Mouse (Mus musculus): ENCODE measurements at regions not wholly inside any gene's neighbourhood (a gene's known extent, or its start where the extent isn't known, plus 50 kb on each side); places are given as distances from the start of the nearest gene placed in this dataset.

DNA sequence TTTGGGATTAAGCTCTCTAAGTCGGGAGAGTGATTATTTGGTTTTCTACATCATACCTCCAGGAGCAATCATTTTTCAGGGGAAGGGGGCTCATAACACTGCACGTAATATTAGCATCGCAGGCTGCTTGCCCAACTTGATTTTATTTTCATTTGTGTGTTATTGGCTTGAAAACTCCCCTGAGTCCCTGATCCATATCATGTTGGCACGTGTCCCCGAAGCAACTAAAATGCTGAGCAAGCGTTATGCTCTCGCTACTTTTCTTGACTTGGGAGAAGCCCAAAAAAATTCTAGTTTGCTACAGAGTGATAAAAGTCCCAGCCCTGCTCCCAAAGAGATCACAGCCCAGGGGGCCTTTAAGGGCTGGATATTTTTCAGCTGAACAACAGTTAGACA, 170.7 kb upstream of the Habp2 start:
- Histone ChIP-seq H3K9ac (no peak overlapping the region), H3K4me2 (no peak overlapping the region), H3K27me3 (replicated peaks) (no peaks in the 10 kb centered on the region), H3K36me3 (no peaks in the 10 kb centered on the region), H3K9me3 (replicated peaks) (0 out of 2 replicates have a peak, but pooled peaks cover 3% of the 10 kb centered on the region), H3K4me1 (no peaks in the 10 kb centered on the region), H3K27ac (no peak overlapping the region), H3K4me3 (no peak overlapping the region)
- no peak for ATAC-seq
- WGBS (ENCODE audit: insufficient replicate concordance) = 73% methylated on average over 7 of the region's 7 CpGs

DNA sequence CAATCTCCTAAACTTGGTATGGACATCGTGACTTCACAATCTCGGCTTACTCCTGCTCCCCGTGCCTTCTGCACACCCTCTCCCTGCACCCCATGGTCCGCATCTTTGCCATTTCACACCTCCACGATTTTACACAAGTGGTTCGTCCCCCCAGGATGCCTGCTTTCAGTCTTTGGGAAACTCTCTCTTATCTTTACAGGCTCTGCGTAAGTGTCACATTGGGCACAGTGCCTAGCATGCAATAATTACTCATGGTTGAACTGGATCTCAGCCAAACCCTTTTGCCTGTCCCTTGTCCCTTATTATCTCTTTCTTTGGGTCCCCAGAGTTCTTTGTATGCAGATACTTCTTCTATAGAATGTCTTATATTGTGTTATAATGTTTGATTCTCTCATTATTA, 166.2 kb upstream of the Habp2 start:
- Histone ChIP-seq H3K27ac (no peak overlapping the region), H3K9ac (no peak overlapping the region), H3K4me1 (no peaks in the 10 kb centered on the region), H3K27me3 (replicated peaks) (no peaks in the 10 kb centered on the region), H3K4me3 (no peak overlapping the region), H3K9me3 (replicated peaks) (0 out of 2 replicates have a peak, but pooled peaks cover 7% of the 10 kb centered on the region), H3K36me3 (no peaks in the 10 kb centered on the region), H3K4me2 (no peak overlapping the region)
- no peak for ATAC-seq
- WGBS (ENCODE audit: insufficient replicate concordance) = 69% methylated on average over 7 of the region's 7 CpGs

DNA sequence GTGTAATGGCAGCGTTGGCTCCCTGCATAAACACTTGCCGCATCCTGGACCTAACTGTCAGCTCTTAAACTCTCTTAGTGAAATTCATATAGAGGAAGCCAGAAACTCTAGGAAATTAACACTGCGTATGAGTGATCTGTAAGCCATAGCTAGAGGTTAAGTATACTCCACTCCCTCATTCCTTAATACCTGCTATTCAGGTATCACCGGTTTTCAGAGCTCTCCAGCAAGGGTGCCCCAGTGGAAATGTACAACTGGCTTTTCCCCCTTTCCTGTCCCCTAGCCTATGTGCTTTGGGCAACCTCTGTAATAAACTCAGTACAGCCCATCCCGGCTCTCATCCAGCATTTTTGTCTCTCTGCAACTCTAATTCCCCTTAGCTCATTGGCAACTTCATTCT, 164.8 kb upstream of the Habp2 start:
- ATAC-seq = no peak
- WGBS (ENCODE audit: insufficient replicate concordance) = 77% methylated on average over 5 of the region's 5 CpGs
- H3K9ac ChIP-seq = no peak overlapping the region
- H3K27ac ChIP-seq = no peak overlapping the region
- no peaks in the 10 kb centered on the region for H3K36me3 ChIP-seq
- H3K4me3 ChIP-seq = no peak overlapping the region
- H3K4me1 ChIP-seq = no peaks in the 10 kb centered on the region
- H3K4me2 ChIP-seq = no peak overlapping the region
- H3K27me3 ChIP-seq (replicated peaks) = no peaks in the 10 kb centered on the region
- H3K9me3 ChIP-seq (replicated peaks) = 0 out of 2 replicates have a peak, but pooled peaks cover 7% of the 10 kb centered on the region

DNA sequence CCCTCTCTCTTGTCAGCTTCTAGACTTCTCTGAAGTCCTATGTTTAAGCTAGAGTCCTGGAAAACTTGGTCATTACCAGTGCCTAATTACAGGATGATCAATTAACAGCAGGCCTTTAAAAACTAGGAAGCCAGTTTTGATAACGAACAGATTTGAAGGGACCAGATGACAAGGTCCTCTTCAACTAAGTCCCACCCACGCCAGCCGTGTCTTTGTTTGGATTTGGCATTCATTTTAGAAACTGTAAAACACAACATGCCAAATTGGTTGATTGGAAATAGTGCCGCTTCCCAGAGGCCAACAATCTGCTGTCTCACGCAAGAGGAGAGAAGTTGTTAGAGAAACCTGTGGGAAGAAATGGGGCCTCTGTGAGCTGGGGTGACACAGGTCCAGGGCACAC, 155.4 kb upstream of the Habp2 start:
- 62% methylated on average over 5 of the region's 5 CpGs for WGBS (ENCODE audit: insufficient replicate concordance)
- H3K27ac ChIP-seq = no peak overlapping the region
- no peak overlapping the region for H3K9ac ChIP-seq
- peaks cover 37% of the 10 kb centered on the region for H3K27me3 ChIP-seq (replicated peaks)
- no peaks in the 10 kb centered on the region for H3K9me3 ChIP-seq (replicated peaks)
- no peaks in the 10 kb centered on the region for H3K36me3 ChIP-seq
- no peak overlapping the region for H3K4me3 ChIP-seq
- H3K4me1 ChIP-seq = no peaks in the 10 kb centered on the region
- no peak overlapping the region for H3K4me2 ChIP-seq
- ATAC-seq = no peak

DNA sequence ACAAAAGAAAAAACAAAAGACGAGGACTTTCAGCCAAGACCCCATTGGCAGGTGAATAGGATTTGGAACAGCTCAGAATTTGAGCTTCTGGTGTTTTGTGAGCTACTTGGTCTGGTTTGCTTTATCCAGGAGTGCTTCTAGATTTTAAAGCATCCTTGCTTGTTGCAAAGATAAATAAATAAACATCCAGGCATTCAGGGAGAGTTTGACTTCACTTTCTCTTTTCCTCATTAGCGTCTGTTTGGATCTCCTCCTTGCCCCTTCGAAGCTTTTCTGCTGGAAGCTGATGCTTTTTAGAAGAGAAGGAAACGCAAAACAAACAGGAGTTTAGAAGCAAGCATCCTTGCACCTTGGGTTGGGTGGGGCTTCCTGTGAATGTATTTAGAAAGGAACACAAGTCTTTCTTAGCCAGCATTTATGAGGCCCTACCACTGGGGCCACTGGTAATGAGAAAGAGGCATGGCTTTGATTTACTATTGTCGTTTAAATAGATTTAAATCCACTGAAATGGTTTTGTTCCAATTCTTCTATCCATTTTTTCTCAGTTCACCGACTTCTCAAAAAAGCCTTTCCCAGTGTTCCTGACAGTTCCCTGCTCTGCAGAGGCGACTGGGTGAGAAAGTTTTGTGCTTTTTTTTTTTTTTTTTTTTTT, 153.9 kb upstream of the Habp2 start:
- H3K4me2 ChIP-seq = no peak overlapping the region
- H3K27me3 ChIP-seq (replicated peaks) = peaks cover 37% of the 10 kb centered on the region
- no peaks in the 10 kb centered on the region for H3K36me3 ChIP-seq
- H3K9me3 ChIP-seq (replicated peaks) = no peaks in the 10 kb centered on the region
- no peak overlapping the region for H3K27ac ChIP-seq
- WGBS (ENCODE audit: insufficient replicate concordance) = 30% methylated on average over 7 of the region's 7 CpGs
- no peaks in the 10 kb centered on the region for H3K4me1 ChIP-seq
- H3K9ac ChIP-seq = no peak overlapping the region
- ATAC-seq = no peak
- H3K4me3 ChIP-seq = no peak overlapping the region

DNA sequence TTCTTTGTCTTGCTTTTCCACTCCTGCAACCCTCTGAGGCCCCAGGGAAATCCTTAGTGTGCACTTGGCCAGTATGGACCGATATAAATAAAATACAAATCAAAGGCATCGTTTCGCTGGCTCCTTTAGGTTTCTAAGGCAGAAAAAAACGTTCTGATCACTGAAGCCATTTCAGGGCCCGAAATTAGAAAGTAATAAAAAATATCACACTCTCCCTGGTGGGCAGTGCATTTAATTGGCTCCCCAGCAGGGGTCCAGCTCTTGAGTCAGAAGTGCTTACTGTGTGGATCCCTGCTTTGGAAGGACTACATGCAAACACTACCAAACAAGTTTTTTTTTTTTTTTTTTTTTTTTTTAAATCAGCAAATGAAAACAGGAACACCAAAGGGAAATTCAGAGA, 153.4 kb upstream of the Habp2 start:
- no peak for ATAC-seq
- Histone ChIP-seq H3K4me2 (no peak overlapping the region), H3K27ac (no peak overlapping the region), H3K9ac (no peak overlapping the region), H3K4me3 (no peak overlapping the region), H3K4me1 (no peaks in the 10 kb centered on the region), H3K36me3 (no peaks in the 10 kb centered on the region), H3K27me3 (replicated peaks) (peaks cover 37% of the 10 kb centered on the region), H3K9me3 (replicated peaks) (no peaks in the 10 kb centered on the region)
- WGBS (ENCODE audit: insufficient replicate concordance) = 33% methylated on average over 5 of the region's 5 CpGs

DNA sequence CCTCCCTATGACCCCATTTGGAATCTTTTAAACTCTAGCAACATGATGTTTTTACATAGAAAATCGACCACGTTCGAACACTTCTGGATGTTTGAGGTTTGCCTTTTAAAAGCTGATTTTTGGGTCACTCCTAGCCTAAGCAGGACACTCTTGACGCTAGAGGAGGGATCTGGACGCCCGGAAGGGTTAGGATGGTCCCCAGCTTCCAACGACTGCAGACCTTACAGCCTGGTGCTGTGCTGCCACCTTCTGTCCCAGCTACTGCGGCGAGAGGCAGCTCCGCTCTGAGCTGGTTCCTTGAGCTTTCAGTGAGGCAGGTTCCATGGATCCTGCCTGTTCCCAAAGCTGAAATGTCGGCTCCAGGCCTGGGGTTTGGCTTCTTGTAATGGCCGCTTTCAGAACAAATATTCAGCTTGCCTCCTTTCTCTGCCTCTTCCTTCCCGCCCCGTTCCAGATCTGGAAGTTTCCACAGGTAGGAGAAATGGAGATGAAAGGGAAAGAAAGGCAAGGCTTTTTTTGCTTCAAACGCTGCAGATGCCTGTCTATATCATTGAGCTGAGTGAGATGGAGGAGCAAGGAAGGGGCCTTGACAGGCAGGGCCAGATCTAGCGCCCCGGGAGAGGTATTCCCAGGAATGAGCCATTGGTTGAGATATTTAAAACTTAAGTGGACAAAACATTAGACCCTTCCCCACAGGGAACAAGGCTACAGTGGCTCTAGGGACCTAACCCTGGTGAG, 152.7 kb upstream of the Habp2 start:
- Histone ChIP-seq H3K36me3 (no peaks in the 10 kb centered on the region), H3K9me3 (replicated peaks) (no peaks in the 10 kb centered on the region), H3K4me3 (no peak overlapping the region), H3K4me2 (no peak overlapping the region), H3K9ac (no peak overlapping the region), H3K27me3 (replicated peaks) (peaks cover 37% of the 10 kb centered on the region), H3K4me1 (no peaks in the 10 kb centered on the region), H3K27ac (no peak overlapping the region)
- WGBS (ENCODE audit: insufficient replicate concordance) = 19% methylated on average over 17 of the region's 17 CpGs
- ATAC-seq = no peak; the same call in 1 of the 2 replicates

DNA sequence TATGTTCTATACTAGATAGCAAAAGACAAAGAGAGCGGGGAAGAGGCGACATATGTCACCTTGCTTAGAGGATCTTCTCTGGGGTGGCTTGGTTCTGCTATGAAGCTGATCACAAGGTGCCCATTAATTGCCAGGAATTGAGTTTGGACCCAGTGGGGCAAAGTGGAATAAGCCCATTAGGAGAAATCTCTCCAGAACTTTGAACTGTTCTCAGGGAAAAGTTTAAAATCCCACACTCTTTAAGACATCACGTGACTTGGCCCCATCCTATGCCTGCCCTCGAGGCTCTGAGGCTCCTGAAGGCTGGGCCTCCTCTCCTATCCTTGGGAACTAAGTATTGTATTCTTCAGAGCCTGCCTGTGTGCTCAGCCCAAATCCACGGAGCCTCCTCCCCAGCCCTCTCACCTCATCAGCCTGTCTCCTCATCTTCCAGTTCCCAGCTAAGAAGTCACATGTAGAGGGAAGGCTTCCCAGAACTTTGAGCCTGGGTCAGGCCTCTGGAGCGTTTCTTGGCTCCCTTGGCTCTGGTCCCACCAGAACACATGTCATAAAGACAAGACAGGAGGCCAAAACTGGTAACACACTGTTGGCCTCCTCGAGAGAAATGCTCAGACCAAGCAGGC, 151.5 kb upstream of the Habp2 start:
- 54% methylated on average over 7 of the region's 7 CpGs for WGBS (ENCODE audit: insufficient replicate concordance)
- H3K36me3 ChIP-seq = no peaks in the 10 kb centered on the region
- 0 out of 2 replicates have a peak, but pooled peaks cover 3% of the 10 kb centered on the region for H3K9me3 ChIP-seq (replicated peaks)

DNA sequence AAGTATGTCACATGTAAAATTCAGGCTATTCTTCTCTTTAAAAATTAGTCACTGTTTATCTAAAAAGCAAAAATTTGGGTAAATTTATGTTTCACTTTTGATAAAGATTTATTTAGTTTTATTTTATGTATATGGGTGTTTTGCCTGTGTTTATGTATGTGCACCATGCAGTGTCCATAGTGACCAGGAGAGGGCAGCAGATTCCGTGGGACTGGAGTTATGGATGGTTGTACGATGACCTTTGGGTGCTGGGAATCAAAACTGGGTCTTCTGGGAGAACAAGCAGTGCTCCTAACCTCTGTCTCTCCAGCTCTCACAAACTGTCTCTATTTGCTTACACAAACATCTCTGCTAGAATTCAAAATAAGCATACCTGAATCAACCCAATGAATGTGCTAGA, 146.4 kb upstream of the Habp2 start:
- H3K36me3 ChIP-seq = no peaks in the 10 kb centered on the region
- no peak overlapping the region for H3K4me3 ChIP-seq
- no peaks in the 10 kb centered on the region for H3K4me1 ChIP-seq
- H3K4me2 ChIP-seq = no peak overlapping the region
- H3K27me3 ChIP-seq (replicated peaks) = no peaks in the 10 kb centered on the region
- H3K27ac ChIP-seq = no peak overlapping the region
- no peak overlapping the region for H3K9ac ChIP-seq
- no peak for ATAC-seq
- WGBS (ENCODE audit: insufficient replicate concordance) = 67% methylated on average over 2 of the region's 2 CpGs
- peaks cover 18% of the 10 kb centered on the region for H3K9me3 ChIP-seq (replicated peaks)

More for the DNA sequence above, 151.5 kb upstream of the Habp2 start:
- H3K4me1 ChIP-seq = no peaks in the 10 kb centered on the region
- H3K27ac ChIP-seq = no peak overlapping the region
- no peak overlapping the region for H3K4me3 ChIP-seq
- H3K27me3 ChIP-seq (replicated peaks) = peaks cover 30% of the 10 kb centered on the region
- no peak for ATAC-seq
- no peak overlapping the region for H3K4me2 ChIP-seq
- no peak overlapping the region for H3K9ac ChIP-seq

DNA sequence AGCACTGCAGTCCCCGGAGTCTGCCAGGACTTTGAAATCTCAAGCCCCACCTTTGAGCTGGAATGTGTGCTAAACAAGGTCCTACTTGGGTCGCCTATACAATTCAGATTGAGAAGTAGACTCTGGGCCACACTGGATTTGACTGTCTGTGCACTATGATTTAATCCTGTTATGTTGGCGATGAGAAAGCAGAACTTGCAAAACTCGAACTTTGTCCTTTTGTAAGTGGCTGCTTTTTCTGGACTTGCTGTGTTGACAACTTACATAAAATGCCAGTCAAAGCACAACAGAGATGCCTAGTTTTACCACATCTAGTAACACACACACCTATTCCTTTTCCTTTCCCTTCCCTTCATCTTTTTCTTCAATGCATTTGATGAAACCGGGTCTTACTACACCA, 142.7 kb upstream of the Habp2 start:
- H3K27me3 ChIP-seq (replicated peaks) = no peaks in the 10 kb centered on the region
- H3K4me3 ChIP-seq = no peak overlapping the region
- no peaks in the 10 kb centered on the region for H3K4me1 ChIP-seq
- H3K36me3 ChIP-seq = no peaks in the 10 kb centered on the region
- ATAC-seq = no peak
- no peak overlapping the region for H3K4me2 ChIP-seq
- peaks cover 18% of the 10 kb centered on the region for H3K9me3 ChIP-seq (replicated peaks)
- H3K27ac ChIP-seq = no peak overlapping the region
- H3K9ac ChIP-seq = no peak overlapping the region
- 58% methylated on average over 5 of the region's 5 CpGs for WGBS (ENCODE audit: insufficient replicate concordance)

DNA sequence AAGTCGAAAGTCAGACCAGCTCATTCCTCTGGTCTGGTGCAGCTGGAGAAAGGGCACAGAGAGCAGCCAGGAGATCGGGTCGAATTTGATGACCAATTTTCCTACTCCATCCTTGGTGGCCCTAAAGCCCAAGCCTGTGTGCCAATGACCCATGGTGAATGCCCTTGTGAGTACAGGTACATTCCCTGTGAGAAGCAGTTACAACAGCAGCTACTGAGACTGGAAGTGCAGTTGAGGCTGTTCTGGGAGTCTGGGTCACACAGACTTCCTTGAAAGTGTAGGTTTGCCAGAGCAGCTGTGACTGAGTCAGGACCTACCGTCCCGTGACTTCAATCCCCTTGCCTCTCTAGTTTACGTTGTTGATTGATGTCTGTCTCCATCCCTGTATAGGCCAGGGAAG, 129.8 kb upstream of the Habp2 start:
- no peak for ATAC-seq
- Histone ChIP-seq H3K4me2 (no peak overlapping the region), H3K36me3 (no peaks in the 10 kb centered on the region), H3K9ac (no peak overlapping the region), H3K4me3 (no peak overlapping the region), H3K27ac (no peak overlapping the region), H3K4me1 (no peaks in the 10 kb centered on the region), H3K9me3 (replicated peaks) (no peaks in the 10 kb centered on the region), H3K27me3 (replicated peaks) (peaks cover 14% of the 10 kb centered on the region)
- WGBS (ENCODE audit: insufficient replicate concordance) = 68% methylated on average over 6 of the region's 6 CpGs

DNA sequence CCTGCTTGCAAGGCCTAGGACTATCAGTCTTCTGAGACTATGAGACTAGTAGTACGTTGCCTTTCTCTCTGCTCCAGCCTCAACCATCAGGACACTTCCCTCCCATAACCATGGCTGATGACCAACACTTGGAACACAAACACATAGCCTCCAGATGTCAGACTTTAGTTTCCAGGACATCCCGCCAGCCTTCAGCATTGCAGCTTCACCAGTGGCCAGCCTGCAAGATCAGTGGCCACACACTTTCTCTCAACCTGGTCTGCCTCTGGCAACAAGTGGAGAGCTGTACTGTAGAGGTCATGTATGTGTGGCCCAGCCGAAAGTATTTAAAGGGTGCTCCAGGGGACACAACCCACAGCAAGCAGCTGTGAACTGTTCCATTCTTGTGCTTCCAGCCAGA, 124.8 kb upstream of the Habp2 start:
- Histone ChIP-seq H3K4me2 (no peak overlapping the region), H3K36me3 (no peaks in the 10 kb centered on the region), H3K9me3 (replicated peaks) (no peaks in the 10 kb centered on the region), H3K27me3 (replicated peaks) (no peaks in the 10 kb centered on the region), H3K4me3 (no peak overlapping the region), H3K9ac (no peak overlapping the region), H3K27ac (no peak overlapping the region), H3K4me1 (no peaks in the 10 kb centered on the region)
- no peak for ATAC-seq
- 62% methylated on average over 3 of the region's 3 CpGs for WGBS (ENCODE audit: insufficient replicate concordance)

Measured in liver, embryonic 12.5 days (tissue).